Comparison of ENCODE assay signal across 13 mouse cellular contexts in genomic region chr2:73419730-73420129, GRCm38 (mm10). TPM values are rescaled to one million over a fixed set of nuclear protein-coding genes. Genes with fewer than 3 reads are reported as not detected.
DNase-seq lines count a peak whose midpoint lies in the region; ATAC-seq lines count a peak whose summit lies in the region.
"Had no signal": no experiment of that assay in that cellular context is flagged by ENCODE, and none has a peak within 500 bp of the region (broad histone marks: within the 10 kb centered on the region; RNA-seq: fewer than 3 reads in every experiment).

No protein-coding gene starts in this region.

- H3K9ac ChIP-seq in embryonic facial prominence, embryonic 13.5 days: no peak overlapping the region
- H3K9ac ChIP-seq: heart, embryonic 15.5 days had no signal

- H3K36me3 ChIP-seq in embryonic facial prominence, embryonic 13.5 days: no peaks in the 10 kb centered on the region
- H3K36me3 ChIP-seq in embryonic facial prominence, embryonic 10.5 days (replicated peaks): no peaks in the 10 kb centered on the region
- H3K36me3 ChIP-seq in megakaryocyte, embryonic 14.5 days (replicated peaks; ENCODE audit: low read length): no peaks in the 10 kb centered on the region
- H3K36me3 ChIP-seq: G1E; heart, embryonic 15.5 days had no signal

- H3K4me3 ChIP-seq in embryonic facial prominence, embryonic 13.5 days: no peak overlapping the region
- no peak overlapping the region for H3K4me3 ChIP-seq in embryonic facial prominence, embryonic 10.5 days
- H3K4me3 ChIP-seq in megakaryocyte, embryonic 14.5 days (replicated peaks): peak overlapping the region; percentile 38
- H3K4me3 ChIP-seq: heart, adult 2 months; heart, embryonic 15.5 days had no signal

- no peak overlapping the region for H3K4me2 ChIP-seq in embryonic facial prominence, embryonic 13.5 days
- H3K4me2 ChIP-seq: heart, embryonic 11.5 days; heart, embryonic 15.5 days had no signal

- H3K27me3 ChIP-seq in embryonic facial prominence, embryonic 13.5 days: no peaks in the 10 kb centered on the region
- H3K27me3 ChIP-seq in embryonic facial prominence, embryonic 10.5 days (replicated peaks; ENCODE audit: low read depth, poor library complexity, severe bottlenecking): no peaks in the 10 kb centered on the region; the same call in 1 of the 2 replicates
- peaks cover 54% of the 10 kb centered on the region for H3K27me3 ChIP-seq in megakaryocyte, embryonic 14.5 days (replicated peaks)
- H3K27me3 ChIP-seq: heart, embryonic 15.5 days had no signal

- DNase-seq in embryonic facial prominence, embryonic 10.5 days (ENCODE audit: low spot score): no peak
- peak; percentile 58 for DNase-seq in heart, adult 11 months
- DNase-seq in heart, adult 18-20 months: no peak
- DNase-seq in embryo, embryonic 11 days: no peak
- DNase-seq: adrenal gland, adult 8-10 months had no signal

- H3K9me3 ChIP-seq in embryonic facial prominence, embryonic 13.5 days: no peaks in the 10 kb centered on the region
- H3K9me3 ChIP-seq in embryonic facial prominence, embryonic 10.5 days: no peaks in the 10 kb centered on the region
- H3K9me3 ChIP-seq in megakaryocyte, embryonic 14.5 days: no peaks in the 10 kb centered on the region
- H3K9me3 ChIP-seq: G1E; heart, embryonic 15.5 days had no signal

- 62% methylated on average over 7 of the region's 7 CpGs for WGBS in embryonic facial prominence, embryonic 13.5 days
- WGBS in embryonic facial prominence, embryonic 10.5 days: 56% methylated on average over 7 of the region's 7 CpGs

- 0 out of 2 replicates have a peak overlapping the region, but pooled peaks have one; percentile 33 for H3K27ac ChIP-seq in embryonic facial prominence, embryonic 13.5 days
- no peak overlapping the region for H3K27ac ChIP-seq in embryonic facial prominence, embryonic 10.5 days (replicated peaks)
- H3K27ac ChIP-seq: heart, adult 2 months; heart, embryonic 15.5 days had no signal

- no peaks in the 10 kb centered on the region for H3K4me1 ChIP-seq in embryonic facial prominence, embryonic 13.5 days
- H3K4me1 ChIP-seq in embryonic facial prominence, embryonic 10.5 days: peaks cover 5% of the 10 kb centered on the region; the same call in 1 of the 2 replicates
- H3K4me1 ChIP-seq in megakaryocyte, embryonic 14.5 days: peaks cover 13% of the 10 kb centered on the region
- H3K4me1 ChIP-seq: heart, embryonic 15.5 days had no signal

- no peak for ATAC-seq in embryonic facial prominence, embryonic 13.5 days (ENCODE audit: insufficient number of reproducible peaks, insufficient read depth, low FRiP score, low TSS enrichment, low read depth)
- no peak for ATAC-seq in megakaryocyte, adult 5-6 weeks (ENCODE audit: poor library complexity, severe bottlenecking)
- ATAC-seq: hindbrain, embryonic 16.5 days had no signal

RNA-seq across cellular contexts. Expression of gene Gpr155, which starts 33.4 kb away (rescaled TPM):
- polyA plus RNA-seq in embryonic facial prominence, embryonic 13.5 days (2015; fragmentation: Nextera tagmentation; extraction: Ambion mirVana): 8.6 and 9.5 TPM in 2 replicates
- 2.8 and 4.3 TPM in 2 replicates for polyA plus RNA-seq in embryonic facial prominence, embryonic 10.5 days (2016; fragmentation: Nextera tagmentation; extraction: Ambion mirVana)
- total RNA-seq in heart, adult 18-20 months (2021): 10 to 100 TPM; 10.3 to 13.4 TPM
- polyA plus RNA-seq in megakaryocyte, embryonic 14.5 days (2012; ENCODE audit: insufficient read depth, low replicate concordance): 0.46 TPM in 1 of 2 replicates, not detected in the other
- 3.2 and 6.0 TPM in 2 replicates for total RNA-seq in megakaryocyte, adult 5-6 weeks (2015)
- 2.5 and 6.3 TPM in 2 replicates for total RNA-seq in megakaryocyte, adult 5-6 weeks (2017)
